Mouse (Mus musculus) lung, postnatal 36 days (tissue): Measurements from ENCODE around the gene Zmiz2.
"Not testable (repeated sequence)": the region's sequence is repeated elsewhere in the genome, so short reads cannot be mapped to it uniquely, and the experiment has no call there.

Experiments
- DNase-seq: peaks from one replicate; pipeline ENCODE4 v3.0.0; 2022; ENCODE audit warnings: mixed read lengths

Zmiz2 gene

GRCm38 (mm10) chr11:6430186-6430585, 41.3 kb downstream of the Zmiz2 start:
- no peak for DNase-seq

DNA sequence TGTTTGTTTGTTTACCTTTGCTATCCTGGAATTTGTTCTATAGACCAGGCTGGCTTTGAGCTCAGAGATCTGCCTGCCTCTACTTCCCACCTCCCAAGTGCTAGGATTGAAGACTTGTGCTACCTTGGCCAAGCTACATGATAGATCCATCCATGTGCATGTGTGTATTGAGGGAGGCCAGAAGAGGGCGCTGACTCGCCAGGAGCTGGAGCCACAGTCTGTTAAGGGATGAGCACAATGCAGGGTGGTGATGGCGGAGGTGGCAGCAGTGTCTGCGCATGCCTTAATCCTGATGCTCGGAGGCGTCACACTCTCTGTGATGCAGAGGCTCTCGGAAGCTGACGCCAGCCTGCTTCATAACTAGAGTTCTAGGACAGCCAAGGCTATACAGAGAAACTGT, 47.6 kb downstream of the Zmiz2 start:
- DNase-seq = peak; percentile 67

DNA sequence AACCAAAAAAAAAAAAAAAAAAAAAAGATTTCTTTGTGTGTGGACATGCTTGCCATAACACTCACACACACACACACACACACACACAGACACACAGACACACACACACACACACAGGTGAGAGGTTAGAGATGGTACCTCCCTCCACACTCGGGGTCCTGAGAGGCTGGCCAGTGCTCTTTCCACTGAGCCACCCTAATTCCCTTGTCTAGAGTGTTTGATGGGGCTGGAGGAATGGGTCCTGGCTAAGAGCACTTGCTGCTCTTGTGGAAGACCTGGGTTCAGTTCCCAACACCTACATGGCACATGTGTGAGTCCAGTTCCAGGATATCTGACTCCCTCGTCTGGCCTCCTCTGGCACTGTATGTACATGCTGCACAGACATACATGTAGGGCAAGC, 48.8 kb downstream of the Zmiz2 start:
- DNase-seq = no peak

DNA sequence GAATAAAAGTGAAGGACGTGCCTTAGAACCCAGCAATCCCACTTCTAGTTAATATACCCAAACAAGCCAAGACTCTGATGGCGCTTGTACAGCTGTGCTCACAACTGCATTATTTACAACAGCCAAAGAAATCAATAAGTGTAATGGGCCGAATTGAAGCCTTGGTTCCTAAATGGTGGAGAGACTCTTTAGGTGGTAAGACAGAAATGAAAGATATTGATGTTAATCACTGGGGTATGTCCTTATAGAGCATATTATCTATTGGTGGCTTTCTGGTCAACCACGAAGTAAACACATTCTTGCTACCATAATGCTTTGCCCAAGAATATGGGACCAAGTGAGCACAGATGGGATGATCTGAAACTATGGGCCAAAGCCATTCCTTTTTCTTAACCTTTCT, 51.3 kb downstream of the Zmiz2 start:
- DNase-seq = no peak

DNA sequence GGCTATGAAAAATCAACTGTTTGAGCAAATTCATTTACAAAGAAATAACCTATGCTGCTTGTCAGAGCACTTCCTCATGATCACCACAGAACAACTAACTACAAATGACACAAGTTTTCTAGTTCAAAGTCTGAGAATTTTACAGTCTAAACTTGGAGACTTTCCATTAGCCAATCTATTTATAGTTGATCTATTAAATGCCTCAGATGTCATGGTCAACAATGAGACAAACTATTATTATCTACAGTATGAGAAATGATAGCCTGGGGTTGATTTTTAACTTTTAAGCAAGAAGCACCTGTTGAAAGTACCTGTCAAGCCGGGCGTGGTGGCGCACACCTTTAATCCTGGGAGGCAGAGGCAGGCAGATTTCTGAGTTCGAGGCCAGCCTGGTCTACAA, 53.7 kb downstream of the Zmiz2 start:
- no peak for DNase-seq

DNA sequence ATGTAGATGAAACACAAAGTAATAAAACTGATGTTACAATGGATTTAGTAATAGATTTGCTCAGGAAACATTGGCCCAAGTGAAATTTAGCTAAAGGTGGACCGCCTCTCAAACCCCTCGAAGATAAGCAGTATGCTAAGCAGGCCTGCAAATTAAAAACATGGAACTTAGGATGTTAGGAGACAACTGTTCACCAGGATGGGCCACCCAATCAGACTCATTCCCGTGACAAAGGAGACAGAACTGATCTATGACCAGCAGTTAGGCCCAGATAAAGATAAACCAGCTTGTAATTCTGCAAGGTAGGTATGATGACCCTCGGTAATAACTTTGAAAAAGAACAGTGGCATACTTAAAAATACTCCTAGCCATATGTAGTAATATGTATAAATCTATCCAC, 54.2 kb downstream of the Zmiz2 start:
- no peak for DNase-seq

DNA sequence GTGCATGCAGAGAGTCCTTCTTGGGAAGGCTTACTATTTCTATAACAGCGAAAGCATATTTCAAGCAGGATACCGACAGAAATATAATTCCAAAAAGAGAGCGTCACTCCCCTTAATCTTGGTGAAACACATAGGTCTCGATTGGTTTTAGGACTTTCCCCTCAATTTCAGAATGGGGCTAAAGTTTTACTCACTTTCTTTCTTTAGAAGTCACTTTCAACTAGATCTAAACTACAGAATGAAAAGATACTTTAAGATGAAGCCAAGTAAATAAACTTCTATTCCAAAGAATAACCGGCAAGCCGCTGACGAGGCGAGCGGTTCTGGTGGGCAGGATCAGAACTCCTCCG, 54.8 kb downstream of the Zmiz2 start:
- no peak for DNase-seq

GRCm38 (mm10) chr11:6444077-6444853, 55.4 kb downstream of the Zmiz2 start, which contains the start of gene H2afv:
H2afv (minus strand) TSS chr11:6444443.
- DNase-seq = peak; percentile 100

- DNase-seq = no peak
Observed at GRCm38 (mm10) chr11:6445441-6445840, 56.6 kb downstream of the Zmiz2 start.

DNA sequence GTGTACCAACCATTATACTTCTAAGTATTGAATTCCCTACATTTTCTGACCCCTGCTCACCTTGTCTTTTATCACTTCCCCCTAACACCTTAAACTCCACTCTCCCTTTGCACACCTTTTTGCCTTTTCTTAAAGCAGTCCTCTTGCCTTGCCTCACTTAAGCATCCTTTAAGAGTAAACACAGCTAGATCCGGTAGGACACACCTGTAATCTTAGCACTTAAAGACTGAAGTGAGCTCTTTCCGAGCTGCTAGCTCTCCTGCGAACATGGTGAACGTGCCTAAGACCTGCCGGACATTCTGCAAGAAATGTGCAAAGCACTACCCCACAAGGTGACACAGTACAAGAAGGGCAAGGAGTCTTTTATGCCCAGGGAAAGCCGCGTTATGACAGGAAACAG, 57.1 kb downstream of the Zmiz2 start:
- peak; percentile 13 for DNase-seq

- DNase-seq = no peak
Observed at GRCm38 (mm10) chr11:6447493-6447892, 58.6 kb downstream of the Zmiz2 start.

DNA sequence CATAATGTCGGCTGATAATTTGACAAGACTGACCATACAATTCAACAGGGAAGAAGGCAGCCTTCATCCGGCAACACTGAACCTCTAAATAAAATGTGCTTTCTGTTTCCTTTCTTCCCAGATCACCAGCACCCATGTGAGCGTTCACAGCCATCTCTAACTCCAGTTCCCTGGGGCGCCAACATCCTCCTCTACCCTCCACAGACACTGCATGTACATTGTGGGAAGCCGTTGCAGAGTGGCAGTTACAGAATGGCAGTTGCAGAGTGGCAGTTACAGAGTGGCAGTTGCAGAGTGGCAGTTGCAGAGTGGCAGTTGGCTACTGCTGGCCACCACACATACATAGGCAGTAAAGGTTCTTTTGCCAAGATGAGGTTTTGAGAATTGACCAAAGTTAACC, 59.3 kb downstream of the Zmiz2 start:
- not testable (repeated sequence) for DNase-seq
